Mouse (Mus musculus): ENCODE results near the gene Galk1.

Galk1 gene

DNA sequence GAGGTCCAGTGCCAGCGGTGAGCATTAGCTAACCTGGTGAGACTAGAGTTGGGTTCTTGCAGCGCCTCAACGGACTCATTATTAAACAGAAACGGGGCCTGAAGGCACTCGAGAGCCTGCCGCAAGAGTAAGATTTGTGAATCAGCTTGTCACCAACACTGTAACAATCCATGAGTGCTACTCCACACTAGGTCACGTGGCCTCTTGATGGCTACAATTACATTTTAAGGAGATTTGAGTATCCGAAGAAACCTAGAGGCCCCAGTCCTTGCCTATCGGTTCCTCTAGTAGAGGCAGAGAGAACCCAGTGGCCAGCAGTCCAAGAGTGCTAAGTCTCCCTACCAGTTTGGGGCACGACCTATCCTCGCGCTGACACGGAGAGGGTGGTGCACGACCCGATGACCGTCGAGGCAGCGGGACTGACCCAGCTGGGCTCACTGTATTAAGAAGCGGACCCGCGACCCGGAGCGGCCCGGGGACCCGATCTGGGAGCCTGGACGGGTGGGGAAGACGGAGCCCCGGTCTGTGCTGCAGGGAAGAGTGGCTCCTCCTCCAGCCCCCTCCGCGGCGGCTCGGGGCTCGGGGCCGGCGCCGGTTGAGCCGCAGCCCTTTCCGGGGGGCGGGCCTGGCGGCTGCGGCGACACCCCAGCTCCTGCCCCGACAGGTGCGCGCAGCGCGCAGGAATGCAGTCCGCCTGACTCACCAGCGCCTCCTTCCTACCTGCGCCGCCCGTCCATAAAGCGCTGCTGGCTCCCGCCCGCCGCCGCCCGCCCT, 38.0 kb downstream of the Galk1 start, which contains the start of gene Itgb4:
TSS of gene Itgb4 (plus strand) at position 401 of the 774 bp plus-strand sequence.
- DNase-seq (ENCODE audit: low spot score): no peak

GRCm38 (mm10) chr11:115971016-115971415, 41.5 kb downstream of the Galk1 start:
- no peak for DNase-seq (ENCODE audit: low spot score)

- DNase-seq (ENCODE audit: low spot score): no peak
These were observed 42.4 kb downstream of the Galk1 start for GRCm38 (mm10) chr11:115970006-115970673.

GRCm38 (mm10) chr11:115968731-115969405, 43.7 kb downstream of the Galk1 start:
- DNase-seq (ENCODE audit: low spot score): no peak

DNA sequence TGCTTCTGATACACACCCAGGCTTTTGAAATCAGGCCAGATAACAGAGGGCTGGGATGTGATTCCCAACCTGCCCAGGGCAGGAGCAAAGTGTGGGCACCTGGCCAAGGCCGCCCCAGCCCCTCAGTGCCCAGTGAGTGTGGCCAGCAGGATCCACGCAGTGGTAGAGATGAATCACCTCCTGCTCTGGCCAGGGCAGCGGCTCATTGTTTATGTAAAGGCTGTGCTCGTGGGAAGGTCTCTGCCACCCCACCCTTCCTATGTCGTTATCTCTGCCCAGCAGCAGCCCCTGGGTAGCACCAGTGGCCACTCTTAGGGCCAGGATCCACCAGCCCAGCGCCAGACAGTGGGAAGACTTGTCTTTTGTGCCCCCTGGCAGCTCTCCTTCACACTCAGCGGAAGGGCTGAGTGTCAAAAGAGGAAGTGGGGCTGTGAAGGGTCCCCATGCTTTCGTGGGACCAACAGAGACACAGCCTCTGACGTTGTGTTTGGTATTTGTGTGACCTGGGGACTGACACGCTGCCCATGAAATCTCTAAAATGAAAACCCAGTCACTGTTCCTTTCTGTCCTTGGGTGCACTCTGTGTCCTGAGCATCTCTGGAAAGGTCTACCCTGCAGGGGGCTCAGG, 47.4 kb downstream of the Galk1 start:
- no peak for DNase-seq (ENCODE audit: low spot score)

DNA sequence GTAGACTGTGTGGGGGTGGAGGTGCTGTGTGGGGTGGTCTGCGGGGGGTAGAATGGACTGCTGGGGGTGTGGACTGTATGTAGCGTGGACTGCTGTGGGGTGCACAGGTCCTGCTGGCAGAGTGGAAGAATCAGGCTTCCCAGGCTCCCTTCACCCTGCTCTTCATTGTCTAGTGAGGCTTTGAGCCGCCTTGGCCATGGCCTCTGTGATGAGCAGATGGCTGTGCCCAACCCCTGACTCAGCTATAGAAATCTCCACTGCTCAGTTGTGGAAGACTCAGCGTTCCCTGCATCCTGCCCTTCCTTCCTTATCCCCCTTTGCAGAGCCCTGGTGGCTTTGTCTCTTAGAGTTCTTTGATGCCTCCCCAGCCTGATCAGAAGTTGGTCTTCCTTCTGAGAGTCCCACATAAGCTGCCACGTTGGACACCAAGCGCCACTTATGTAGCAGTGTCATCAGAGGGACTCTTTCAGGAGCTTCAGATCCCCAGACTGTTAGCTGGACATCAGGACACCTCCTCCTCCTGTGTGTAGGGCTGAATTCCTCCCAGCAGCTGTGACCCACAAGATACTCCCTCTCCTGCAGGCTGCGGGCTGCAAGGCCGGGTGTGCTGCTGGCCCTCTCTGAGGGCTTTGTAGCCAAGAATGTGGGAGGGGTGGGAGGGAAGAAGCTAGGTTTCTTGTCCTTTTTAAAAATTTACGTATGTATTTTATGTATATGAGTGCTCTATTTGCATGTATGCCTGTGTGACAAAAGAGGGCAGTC, 49.7 kb downstream of the Galk1 start:
- no peak for DNase-seq (ENCODE audit: low spot score)

DNA sequence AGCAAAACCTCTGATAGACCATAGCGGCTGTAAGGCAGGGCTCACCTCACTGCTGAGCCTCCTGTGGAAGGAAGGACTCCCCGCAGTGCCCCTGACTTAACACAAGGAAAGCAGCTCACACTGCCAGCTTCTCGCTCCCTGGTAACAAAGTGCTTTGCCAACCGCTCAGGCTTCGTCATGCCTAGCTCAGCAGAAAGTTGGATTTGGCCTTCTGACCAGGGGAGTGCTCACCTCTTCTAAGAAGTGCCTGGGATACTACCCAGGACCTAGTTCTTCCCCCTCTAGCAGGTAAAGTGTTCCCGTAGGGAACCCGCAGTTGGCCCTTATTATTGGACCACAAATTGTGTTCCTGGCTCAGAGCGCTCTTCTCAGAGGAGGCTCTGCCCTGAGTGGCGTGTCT, 53.5 kb downstream of the Galk1 start:
- DNase-seq (ENCODE audit: low spot score): no peak
